Mouse (Mus musculus): Measurements from ENCODE around the gene Bicra. TPM values are rescaled to one million over a fixed set of nuclear protein-coding genes. Genes with fewer than 3 reads are reported as not detected.

The Bicra gene
- polyA plus RNA-seq (2012; rRNA removed) = 17.0 and 19.5 TPM in 2 replicates

DNA sequence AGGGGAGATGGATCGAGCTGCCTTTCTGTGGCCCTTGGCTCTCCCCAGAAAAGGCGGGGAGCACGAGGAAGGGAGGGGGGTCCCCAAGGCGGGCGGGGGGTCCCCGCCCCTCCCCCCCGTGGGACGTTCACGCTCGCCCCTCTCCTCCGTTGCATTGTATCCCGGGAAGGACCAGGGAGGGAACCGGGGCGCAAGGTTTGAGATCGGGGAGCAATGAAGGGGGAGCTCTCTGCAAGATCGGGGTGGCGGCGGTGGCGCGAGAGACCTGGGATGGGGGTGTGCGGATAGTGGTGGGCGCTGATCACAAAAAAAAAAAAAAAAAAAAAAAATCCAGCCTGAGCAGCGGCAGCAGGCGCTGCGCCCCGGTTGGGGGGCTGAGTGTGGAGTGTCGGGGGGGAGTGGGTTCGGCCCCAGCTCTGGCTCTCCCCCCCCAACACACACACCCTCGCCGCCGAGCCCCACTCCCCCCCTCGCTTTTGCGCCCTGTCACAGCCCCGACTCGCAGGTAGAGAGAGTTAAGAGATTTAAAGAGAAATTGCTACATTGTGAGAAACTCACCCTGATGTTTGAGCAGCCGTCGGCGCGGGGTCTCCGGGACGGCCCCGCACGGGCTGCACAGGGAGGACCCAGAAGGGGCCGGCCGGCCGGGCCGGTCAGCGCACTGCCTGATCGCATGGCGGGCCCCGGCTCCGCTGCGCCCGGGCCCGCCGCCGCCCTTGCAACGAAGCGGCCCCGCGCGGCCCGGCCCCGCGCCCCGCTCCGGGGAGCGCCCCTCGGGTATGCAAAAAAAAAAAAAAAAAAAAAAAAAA is at the start of gene Bicra:
Gene Bicra, minus strand, starts transcription at position 584 of the 809 bp plus-strand sequence.

GRCm38 (mm10) chr7:16061219-16062098 is 13.7 kb upstream of the Bicra start, which contains the start of gene Zfp541:
Gene Zfp541, plus strand, starts transcription at chr7:16061814.

DNA sequence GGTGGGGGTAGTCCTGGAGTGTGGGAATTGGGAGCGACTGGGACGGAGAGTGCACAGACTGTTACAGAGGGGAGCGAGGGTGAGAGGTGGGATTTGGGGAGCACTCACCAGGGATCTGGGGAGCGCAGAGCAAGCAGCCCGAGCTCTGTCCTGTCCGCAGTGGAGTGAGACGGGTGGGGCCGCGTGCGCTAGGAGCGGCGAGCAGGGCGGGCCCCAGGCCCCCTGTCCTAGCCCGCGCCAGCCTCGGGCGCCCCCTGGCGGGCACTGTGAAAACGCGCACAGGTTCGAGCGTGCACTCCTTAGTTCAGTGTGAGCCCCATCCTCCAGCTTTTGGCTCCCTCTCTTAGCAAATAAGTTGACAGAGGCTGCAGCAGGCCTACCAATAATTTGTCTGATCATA is 80.4 kb downstream of the Bicra start, which contains the start of gene Ehd2:
Gene Ehd2, minus strand, starts transcription at position 256 of the 400 bp plus-strand sequence.

DNA sequence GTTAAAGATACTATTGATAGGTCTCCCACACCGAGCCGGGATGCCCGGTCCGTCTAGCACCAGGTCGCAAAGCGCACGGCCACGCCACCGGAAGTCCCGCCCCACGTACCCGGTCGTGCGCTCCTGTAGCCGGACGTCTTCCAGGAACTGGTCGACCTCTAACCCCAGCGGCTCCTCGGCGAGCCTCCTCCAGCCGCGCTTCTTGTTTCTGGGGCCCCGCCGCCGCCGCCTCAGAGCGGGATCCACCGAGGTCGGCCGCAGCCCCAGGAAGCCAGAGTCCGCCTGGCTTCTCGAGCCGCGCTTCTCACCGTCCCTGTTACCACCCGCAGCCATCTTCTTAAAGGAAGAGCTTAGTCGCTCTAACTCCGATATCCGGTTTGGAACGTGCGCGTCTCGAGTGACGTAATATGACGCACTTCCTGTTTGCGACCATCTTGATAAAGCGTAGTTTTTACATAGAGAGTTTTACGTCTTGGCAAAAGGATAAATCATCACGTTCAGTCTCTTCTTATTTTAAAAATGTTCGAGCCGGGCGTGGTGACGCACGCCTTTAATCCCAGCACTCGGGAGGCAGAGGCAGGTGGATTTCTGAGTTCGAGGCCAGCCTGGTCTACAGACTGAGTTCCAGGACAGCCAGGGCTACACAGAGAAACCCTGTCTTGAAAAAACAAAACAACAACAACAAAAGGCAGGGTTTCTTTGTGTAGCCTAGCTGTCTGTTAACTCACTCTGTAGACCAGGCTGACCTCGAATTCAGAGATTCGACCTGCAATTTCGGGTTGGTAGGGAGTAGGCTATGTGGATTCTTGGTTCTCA is 101.8 kb downstream of the Bicra start, which contains the start of gene Nop53:
Gene Nop53, minus strand, starts transcription at position 354 of the 816 bp plus-strand sequence.

DNA sequence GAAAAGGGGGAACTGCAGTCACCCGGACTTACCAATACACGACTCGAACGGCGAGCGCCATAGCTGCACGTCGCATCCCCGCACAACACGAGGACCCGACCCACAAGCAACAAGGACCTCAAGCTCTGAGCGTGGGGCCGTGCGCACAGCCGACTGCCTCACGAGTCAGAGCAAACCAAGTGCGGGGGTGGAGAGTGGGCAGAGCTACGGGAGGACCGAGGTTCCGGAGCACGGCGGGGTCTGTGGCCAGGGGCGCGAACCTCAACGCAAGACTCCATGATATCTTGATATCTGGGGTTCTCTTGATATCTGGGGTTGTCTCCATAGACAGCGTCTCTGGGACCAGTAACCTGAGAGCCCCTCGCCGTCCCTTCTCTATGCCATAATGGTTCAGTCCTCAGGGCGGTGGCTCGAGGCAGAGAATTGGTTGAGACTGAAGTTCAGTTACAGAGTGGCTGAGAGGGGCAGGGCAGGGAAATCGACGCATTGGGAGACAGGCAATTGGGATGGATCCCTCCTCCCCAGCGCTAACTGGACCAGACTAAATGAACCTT is 125.4 kb downstream of the Bicra start, which contains the start of gene Selenow:
Gene Selenow, minus strand, starts transcription at position 183 of the 554 bp plus-strand sequence.

Other genes with a start within 250 kb of the Bicra start
- gene Obox6, start 208.2 kb downstream of the Bicra start, polyA plus RNA-seq (2012; rRNA removed) = not detected in 2 replicates
- 0.09 and 0.18 TPM in 2 replicates for gene Crx, start 168.0 kb downstream of the Bicra start, polyA plus RNA-seq (2012; rRNA removed)
- 0.10 TPM in 1 of 2 replicates, not detected in the other for gene Crxos, start 165.3 kb downstream of the Bicra start, polyA plus RNA-seq (2012; rRNA removed)
- gene Selenow, start 125.5 kb downstream of the Bicra start, polyA plus RNA-seq (2012; rRNA removed) = 838 and 854 TPM in 2 replicates
- gene Nop53, start 101.8 kb downstream of the Bicra start, polyA plus RNA-seq (2012; rRNA removed) = 150 and 158 TPM in 2 replicates
- 5.8 and 12.8 TPM in 2 replicates for gene Ehd2, start 80.4 kb downstream of the Bicra start, polyA plus RNA-seq (2012; rRNA removed)
- gene Zfp541, start 13.9 kb upstream of the Bicra start, polyA plus RNA-seq (2012; rRNA removed) = 0.11 and 0.13 TPM in 2 replicates
- 164 and 176 TPM in 2 replicates for gene Napa, start 50.5 kb upstream of the Bicra start, polyA plus RNA-seq (2012; rRNA removed)
- gene Kptn, start 72.0 kb upstream of the Bicra start, polyA plus RNA-seq (2012; rRNA removed) = 38.6 and 42.9 TPM in 2 replicates
- gene Slc8a2, start 81.9 kb upstream of the Bicra start, polyA plus RNA-seq (2012; rRNA removed) = 24.7 and 26.2 TPM in 2 replicates
- gene Meis3, start 127.2 kb upstream of the Bicra start, polyA plus RNA-seq (2012; rRNA removed) = 189 and 199 TPM in 2 replicates
- 16.8 and 17.2 TPM in 2 replicates for gene Dhx34, start 174.1 kb upstream of the Bicra start, polyA plus RNA-seq (2012; rRNA removed)
- gene C5ar2, start 196.2 kb upstream of the Bicra start, polyA plus RNA-seq (2012; rRNA removed) = 0.05 and 0.08 TPM in 2 replicates
- 2.7 and 3.3 TPM in 2 replicates for gene C5ar1, start 211.6 kb upstream of the Bicra start, polyA plus RNA-seq (2012; rRNA removed)
- 42.2 and 54.9 TPM in 2 replicates for gene Inafm1, start 225.7 kb upstream of the Bicra start, polyA plus RNA-seq (2012; rRNA removed)
- 65.9 and 81.5 TPM in 2 replicates for gene Ccdc9, start 238.9 kb upstream of the Bicra start, polyA plus RNA-seq (2012; rRNA removed)

Data from central nervous system, embryonic 14 days (tissue).